Mouse (Mus musculus) midbrain, embryonic 11.5 days (tissue): Measurements from ENCODE around the gene Nup50. TPM values are rescaled to one million over a fixed set of nuclear protein-coding genes. Genes with fewer than 3 reads are reported as not detected.

Experiments
- ATAC-seq: fragments of 200-750 bp; cut with Nextera tagmentation; 2 replicates; pipeline ENCODE4 v1.8.0; 2017; ENCODE audit warnings: moderate TSS enrichment, moderate library complexity; ENCODE audit not compliant: low FRiP score
- DNase-seq: peaks from one replicate; pipeline ENCODE4 v3.0.0; 2015; ENCODE audit warnings: low spot score; ENCODE audit errors: missing footprints
- H3K27ac ChIP-seq: fragments of 300-500 bp; sonication (generic); 2 replicates; pipeline ENCODE4 v1.5.1; 2014; ENCODE audit warnings: low read depth, low read length
- H3K27me3 ChIP-seq: fragments of 300-500 bp; sonication (generic); 2 replicates; pipeline ENCODE4 v1.6.1; 2014; ENCODE audit warnings: mild to moderate bottlenecking, low read length, moderate library complexity, mixed read lengths; ENCODE audit not compliant: control insufficient read depth, insufficient read depth
- H3K36me3 ChIP-seq: fragments of 300-500 bp; sonication (generic); 2 replicates; pipeline ENCODE4 v1.6.1; 2014; ENCODE audit warnings: mild to moderate bottlenecking, low read length, moderate library complexity, mixed read lengths; ENCODE audit not compliant: control insufficient read depth, insufficient read depth
- H3K4me1 ChIP-seq: fragments of 300-500 bp; sonication (generic); 2 replicates; pipeline ENCODE4 v1.6.1; 2014; ENCODE audit warnings: low read length; ENCODE audit not compliant: control insufficient read depth, insufficient read depth
- H3K4me2 ChIP-seq: fragments of 300-500 bp; sonication (generic); 2 replicates; pipeline ENCODE4 v1.6.1; 2014; ENCODE audit warnings: mild to moderate bottlenecking, moderate library complexity
- H3K4me3 ChIP-seq: fragments of 300-500 bp; sonication (generic); 2 replicates; pipeline ENCODE4 v1.5.1; 2014; ENCODE audit warnings: low read depth, low read length
- H3K9ac ChIP-seq: fragments of 300-500 bp; sonication (generic); 2 replicates; pipeline ENCODE4 v1.6.1; 2014; ENCODE audit warnings: low read length
- H3K9me3 ChIP-seq: fragments of 300-500 bp; sonication (generic); 2 replicates; pipeline ENCODE4 v1.6.1; 2016; ENCODE audit warnings: low read length; ENCODE audit not compliant: control insufficient read depth
- WGBS: fragments of 180-500 bp; shearing (Covaris S2); extraction: QIAGEN DNeasy Blood & Tissue Kit; methylation state at CpG from one replicate; pipeline ENCODE4 v1.1.7; 2014; 5-methylcytosine and 5-hydroxymethylcytosine counted together
- polyA plus RNA-seq: library from polyadenylated mRNA; unstranded; fragments of >200 nt; fragmentation: Nextera tagmentation; extraction: Ambion mirVana; gene quantifications from 2 replicates; pipeline ENCODE4 v1.2.1, GENCODE M21; 2014

Nup50 gene
- polyA plus RNA-seq, 1 experiment from 2014 or later, result 66.8 TPM

- H3K4me1 ChIP-seq, result no peaks in the 10 kb centered on the region
- H3K9ac ChIP-seq, result no peak overlapping the region
- no peak overlapping the region for H3K4me3 ChIP-seq
- H3K4me2 ChIP-seq, result no peak overlapping the region
- peaks cover 24% of the 10 kb centered on the region for H3K36me3 ChIP-seq
- DNase-seq (no peak), ATAC-seq (no peak)
- no peaks in the 10 kb centered on the region for H3K27me3 ChIP-seq
- no peak overlapping the region for H3K27ac ChIP-seq
- H3K9me3 ChIP-seq, result no peaks in the 10 kb centered on the region
- 77% methylated on average over 11 of the region's 11 CpGs for WGBS
Observed at GRCm38 (mm10) chr15:84942647-84943285, 19.6 kb downstream of the Nup50 start.

- Histone ChIP-seq H3K9ac (no peak overlapping the region), H3K27me3 (no peaks in the 10 kb centered on the region), H3K4me1 (no peaks in the 10 kb centered on the region), H3K4me2 (no peak overlapping the region), H3K4me3 (no peak overlapping the region), H3K36me3 (peaks cover 15% of the 10 kb centered on the region), H3K9me3 (no peaks in the 10 kb centered on the region), H3K27ac (no peak overlapping the region)
- ATAC-seq (no peak), DNase-seq (peak; percentile 77)
- 88% methylated on average over 5 of the region's 5 CpGs for WGBS
Observed at GRCm38 (mm10) chr15:84944319-84944718, 21.1 kb downstream of the Nup50 start.

- H3K36me3 ChIP-seq, result peaks cover 4% of the 10 kb centered on the region
- no peak for ATAC-seq
Observed at GRCm38 (mm10) chr15:84948990-84949389, 25.8 kb downstream of the Nup50 start.

DNA sequence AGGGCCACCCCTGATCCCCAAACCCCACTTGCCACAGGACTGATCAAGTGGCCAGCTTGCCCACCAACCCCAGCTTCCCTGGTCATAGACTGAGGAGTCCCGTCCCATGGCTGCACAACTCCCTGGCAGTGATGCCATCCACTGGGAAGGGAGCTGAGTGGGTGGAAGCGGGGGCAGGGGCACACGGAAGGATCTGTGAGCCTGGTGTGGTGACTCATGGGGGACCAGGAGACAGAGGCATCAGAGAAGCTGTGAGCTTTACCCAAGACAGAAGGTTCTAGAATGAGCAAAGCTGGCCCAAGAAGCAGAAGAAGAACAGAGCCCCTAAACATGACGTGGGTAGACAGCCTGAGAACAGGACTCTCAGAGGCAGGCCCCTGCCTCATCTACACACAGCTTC, 26.8 kb downstream of the Nup50 start:
- H3K27me3 ChIP-seq, result no peaks in the 10 kb centered on the region
- H3K27ac ChIP-seq, result no peak overlapping the region
- ATAC-seq, result no peak
- no peak overlapping the region for H3K9ac ChIP-seq
- 86% methylated on average over 4 of the region's 4 CpGs for WGBS
- DNase-seq, result no peak
- H3K36me3 ChIP-seq, result peaks cover 7% of the 10 kb centered on the region
- no peak overlapping the region for H3K4me3 ChIP-seq
- no peaks in the 10 kb centered on the region for H3K4me1 ChIP-seq
- H3K9me3 ChIP-seq, result no peaks in the 10 kb centered on the region
- H3K4me2 ChIP-seq, result no peak overlapping the region

More at GRCm38 (mm10) chr15:84948990-84949389, 25.8 kb downstream of the Nup50 start:
- WGBS, result 94% methylated on average over 14 of the region's 14 CpGs
- no peak for DNase-seq
- Histone ChIP-seq H3K27ac (no peak overlapping the region), H3K4me2 (no peak overlapping the region), H3K4me3 (no peak overlapping the region), H3K9me3 (no peaks in the 10 kb centered on the region), H3K4me1 (no peaks in the 10 kb centered on the region), H3K9ac (no peak overlapping the region), H3K27me3 (no peaks in the 10 kb centered on the region)

DNA sequence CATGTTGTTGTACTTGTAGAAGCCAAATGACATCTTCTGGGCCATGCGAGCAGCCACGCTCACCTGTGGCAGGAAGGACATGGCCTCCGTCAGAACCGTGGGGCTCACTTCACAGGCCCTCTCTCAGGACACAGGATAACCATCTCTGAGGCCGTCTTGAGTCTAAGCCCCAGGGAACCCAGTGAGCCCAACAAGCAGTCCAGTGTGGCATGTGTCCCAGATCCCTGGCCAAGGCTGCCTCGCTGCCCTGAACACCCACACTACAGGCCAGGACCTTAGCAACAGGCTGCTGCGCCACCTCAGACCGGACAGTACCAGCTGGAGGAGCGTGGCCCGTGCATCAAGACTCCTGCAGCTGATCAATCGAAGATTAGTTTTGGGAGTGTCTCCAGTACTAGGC, 30.0 kb downstream of the Nup50 start:
- no peak for ATAC-seq
- Histone ChIP-seq H3K9ac (no peak overlapping the region), H3K27ac (no peak overlapping the region), H3K36me3 (peaks cover 7% of the 10 kb centered on the region), H3K4me1 (peaks cover 6% of the 10 kb centered on the region), H3K27me3 (no peaks in the 10 kb centered on the region), H3K4me2 (no peak overlapping the region), H3K9me3 (no peaks in the 10 kb centered on the region), H3K4me3 (no peak overlapping the region)
- 96% methylated on average over 11 of the region's 11 CpGs for WGBS
- no peak for DNase-seq

DNA sequence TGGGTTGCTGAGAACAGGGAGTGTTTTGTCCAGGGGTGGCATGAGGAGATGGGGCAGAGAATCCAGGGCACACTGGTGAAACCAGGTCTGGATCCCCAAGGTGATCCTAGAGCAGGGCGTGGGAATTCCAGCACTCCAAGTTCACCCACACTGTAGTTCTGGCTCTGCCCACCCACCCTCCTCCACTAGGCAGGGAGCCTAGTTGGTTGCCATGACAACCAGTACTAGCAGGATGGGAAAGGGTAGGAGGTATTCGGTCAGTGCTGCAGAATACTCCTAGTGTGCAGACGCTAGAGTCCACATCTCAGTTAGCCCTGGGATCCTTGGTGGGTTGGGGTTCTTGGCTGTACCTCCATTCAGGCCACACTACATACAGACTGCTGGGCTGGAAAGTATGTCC, 34.6 kb downstream of the Nup50 start:
- 34% methylated on average over 3 of the region's 3 CpGs for WGBS
- Histone ChIP-seq H3K9me3 (no peaks in the 10 kb centered on the region), H3K9ac (no peak overlapping the region), H3K36me3 (peaks cover 3% of the 10 kb centered on the region), H3K27me3 (no peaks in the 10 kb centered on the region), H3K4me3 (no peak overlapping the region), H3K27ac (no peak overlapping the region), H3K4me2 (no peak overlapping the region), H3K4me1 (peaks cover 6% of the 10 kb centered on the region)
- peak; percentile 70 for ATAC-seq
- no peak for DNase-seq

DNA sequence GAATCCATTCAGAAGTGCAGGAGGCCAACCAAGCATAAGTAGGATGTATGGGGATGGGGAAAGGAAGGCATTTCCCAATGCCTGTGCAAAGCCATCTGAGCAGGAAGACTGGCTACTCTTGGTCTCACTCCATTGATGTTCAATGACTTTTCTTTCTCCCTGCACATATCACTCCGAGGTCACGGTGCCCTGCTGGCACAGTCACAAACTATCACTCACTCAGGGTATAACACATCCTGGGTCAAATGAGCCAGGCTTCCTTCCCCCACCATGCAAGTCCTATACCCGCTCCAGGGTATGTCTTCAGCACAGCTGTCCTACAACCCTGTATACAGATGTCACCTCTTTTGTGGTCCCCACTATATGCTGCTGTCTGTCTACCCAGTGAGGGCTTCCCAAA, 35.1 kb downstream of the Nup50 start:
- Histone ChIP-seq H3K4me1 (peaks cover 6% of the 10 kb centered on the region), H3K4me3 (no peak overlapping the region), H3K9me3 (no peaks in the 10 kb centered on the region), H3K36me3 (peaks cover 3% of the 10 kb centered on the region), H3K4me2 (no peak overlapping the region), H3K27ac (no peak overlapping the region), H3K27me3 (no peaks in the 10 kb centered on the region), H3K9ac (no peak overlapping the region)
- ATAC-seq (no peak), DNase-seq (no peak)
- 91% methylated on average over 3 of the region's 3 CpGs for WGBS

- Histone ChIP-seq H3K9me3 (no peaks in the 10 kb centered on the region), H3K4me3 (no peak overlapping the region), H3K4me1 (peaks cover 6% of the 10 kb centered on the region), H3K36me3 (no peaks in the 10 kb centered on the region), H3K9ac (no peak overlapping the region), H3K27me3 (no peaks in the 10 kb centered on the region), H3K27ac (no peak overlapping the region), H3K4me2 (no peak overlapping the region)
- DNase-seq (no peak), ATAC-seq (no peak)
- 81% methylated on average over 6 of the region's 6 CpGs for WGBS
Observed at GRCm38 (mm10) chr15:84959891-84960290, 36.7 kb downstream of the Nup50 start.

DNA sequence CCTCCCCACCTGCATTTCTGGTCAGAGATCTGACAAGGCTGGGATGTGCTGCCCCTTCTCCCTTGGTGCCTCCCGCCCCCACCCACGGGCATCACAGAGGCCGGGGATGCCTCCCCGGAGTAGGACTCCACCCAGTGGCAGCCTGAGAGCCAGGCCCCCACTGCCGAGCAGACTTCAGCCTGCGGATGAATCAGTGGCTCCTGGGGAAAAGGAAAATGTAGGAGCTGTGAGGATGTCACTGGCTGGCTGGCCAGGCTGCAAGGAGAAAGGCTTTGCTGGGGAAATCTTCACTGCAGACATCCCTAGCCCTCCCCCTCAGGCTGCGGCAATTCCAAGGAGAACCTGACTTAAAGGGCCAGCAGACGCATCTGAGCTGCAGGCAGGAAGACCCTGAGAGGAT, 37.5 kb downstream of the Nup50 start:
- Histone ChIP-seq H3K27me3 (no peaks in the 10 kb centered on the region), H3K4me3 (no peak overlapping the region), H3K27ac (no peak overlapping the region), H3K9me3 (no peaks in the 10 kb centered on the region), H3K4me1 (peaks cover 6% of the 10 kb centered on the region), H3K9ac (no peak overlapping the region), H3K36me3 (no peaks in the 10 kb centered on the region), H3K4me2 (no peak overlapping the region)
- ATAC-seq, result no peak
- 21% methylated on average over 8 of the region's 8 CpGs for WGBS
- no peak for DNase-seq
